Mouse (Mus musculus) cerebellum, adult 8-10 months (tissue): ENCODE measurements around the gene Sox8.

Source experiments
- DNase-seq: peaks from one replicate; pipeline ENCODE4 v3.0.0; 2022

Sox8 gene

GRCm38 (mm10) chr17:25579332-25580047 lies 9.0 kb upstream of the Sox8 start:
- DNase-seq: no peak

- DNase-seq: peak; percentile 95
Measured at GRCm38 (mm10) chr17:25578920-25579319, 8.4 kb upstream of the Sox8 start, which contains the start of gene Lmf1. Lmf1 (plus strand) TSS chr17:25579085.

GRCm38 (mm10) chr17:25577702-25578101 lies 7.2 kb upstream of the Sox8 start:
- no peak for DNase-seq

- DNase-seq: no peak
Measured at GRCm38 (mm10) chr17:25577263-25577662, 6.8 kb upstream of the Sox8 start.

GRCm38 (mm10) chr17:25576034-25576433 lies 5.5 kb upstream of the Sox8 start:
- no peak for DNase-seq

- no peak for DNase-seq
Measured at GRCm38 (mm10) chr17:25575208-25575971, 4.9 kb upstream of the Sox8 start.

GRCm38 (mm10) chr17:25571453-25571820 lies 951 bp upstream of the Sox8 start:
- DNase-seq: no peak

GRCm38 (mm10) chr17:25569833-25570647 lies 446 bp downstream of the Sox8 start:
- DNase-seq: no peak

GRCm38 (mm10) chr17:25568880-25569279 lies 1.6 kb downstream of the Sox8 start:
- no peak for DNase-seq

- no peak for DNase-seq
Measured at GRCm38 (mm10) chr17:25568206-25568605, 2.3 kb downstream of the Sox8 start.

- peak; percentile 58 for DNase-seq
Measured at GRCm38 (mm10) chr17:25567745-25568144, 2.7 kb downstream of the Sox8 start.

- DNase-seq: no peak
Measured at GRCm38 (mm10) chr17:25567261-25567660, 3.2 kb downstream of the Sox8 start.

- no peak for DNase-seq
Measured at GRCm38 (mm10) chr17:25565860-25566600, 4.5 kb downstream of the Sox8 start.

GRCm38 (mm10) chr17:25565244-25565643 lies 5.2 kb downstream of the Sox8 start:
- no peak for DNase-seq

- no peak for DNase-seq
Measured at GRCm38 (mm10) chr17:25564481-25564880, 6.0 kb downstream of the Sox8 start.

- DNase-seq: no peak
Measured at GRCm38 (mm10) chr17:25561223-25562028, 9.1 kb downstream of the Sox8 start.

GRCm38 (mm10) chr17:25560554-25561222 lies 9.8 kb downstream of the Sox8 start:
- no peak for DNase-seq

- DNase-seq: no peak
Measured at GRCm38 (mm10) chr17:25559634-25560033, 10.9 kb downstream of the Sox8 start.

- no peak for DNase-seq
Measured at GRCm38 (mm10) chr17:25556630-25557354, 13.7 kb downstream of the Sox8 start.
